Mouse (Mus musculus): ENCODE results near the gene Fgfr2. TPM values are rescaled to one million over a fixed set of nuclear protein-coding genes. Genes with fewer than 3 reads are reported as not detected.

Gene Fgfr2
- polyA plus RNA-seq, 1 experiment from 2014 or later, result 67.0 TPM

DNA sequence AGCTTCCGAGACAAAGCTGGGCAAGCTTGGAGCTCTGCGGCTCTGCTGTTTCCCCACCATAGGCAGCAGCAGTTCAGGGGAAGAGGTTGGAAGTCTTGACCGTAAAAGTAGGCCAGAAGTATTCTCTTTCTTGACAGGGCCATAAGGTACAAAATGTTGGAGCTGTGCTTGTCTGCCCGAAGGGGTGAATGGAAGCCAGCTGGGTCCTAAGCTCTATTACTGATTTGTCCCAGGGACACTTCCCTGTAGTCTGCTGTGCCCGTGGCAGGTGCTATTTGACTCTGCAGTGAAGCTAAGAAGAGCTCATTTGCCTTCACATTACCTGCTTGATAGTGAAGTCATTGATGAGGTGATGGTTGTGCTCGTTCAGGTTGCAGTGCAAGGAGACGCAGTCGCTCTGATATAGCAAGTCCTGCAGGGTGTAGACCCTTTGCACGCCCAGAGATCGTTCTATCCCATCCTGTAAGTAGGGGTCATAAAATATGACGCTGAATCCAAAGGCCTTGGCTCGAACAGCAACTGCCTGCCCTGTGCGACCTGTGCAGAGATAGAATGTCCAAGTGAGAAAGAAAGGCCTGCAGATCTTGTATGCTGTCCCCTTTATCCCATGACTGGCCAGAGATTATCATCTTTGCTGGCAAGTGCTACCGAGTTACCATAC lies 131.8 kb downstream of the Fgfr2 start:
- Histone ChIP-seq H3K4me2 (replicated peaks) (no peak overlapping the region), H3K4me3 (replicated peaks) (no peak overlapping the region), H3K4me1 (replicated peaks) (no peaks in the 10 kb centered on the region), H3K9me3 (no peaks in the 10 kb centered on the region), H3K36me3 (peaks cover 36% of the 10 kb centered on the region), H3K27ac (no peak overlapping the region), H3K9ac (no peak overlapping the region), H3K27me3 (replicated peaks) (no peaks in the 10 kb centered on the region)
- ATAC-seq, result no peak
- 82% methylated on average over 14 of the region's 14 CpGs for WGBS

DNA sequence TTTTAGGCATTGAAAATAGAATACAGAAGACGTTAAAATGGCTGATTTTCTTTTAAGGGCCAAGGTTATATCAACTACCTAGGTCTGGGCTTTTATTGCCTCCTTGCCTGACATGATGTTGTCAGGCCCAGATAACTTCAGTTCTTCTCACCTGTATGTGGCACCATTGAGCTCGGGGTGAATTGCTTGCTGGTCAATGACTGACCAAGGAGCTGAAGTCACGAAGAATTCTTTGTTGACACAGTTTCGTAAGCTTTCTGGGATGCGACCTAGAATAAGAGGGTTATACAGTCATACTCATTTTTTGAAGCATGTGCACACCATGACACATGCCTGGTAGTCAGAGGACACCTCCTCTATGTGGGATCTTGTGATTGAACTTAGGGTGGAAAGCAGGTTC lies 133.3 kb downstream of the Fgfr2 start:
- no peak overlapping the region for H3K9ac ChIP-seq
- no peaks in the 10 kb centered on the region for H3K27me3 ChIP-seq (replicated peaks)
- ATAC-seq, result no peak
- H3K36me3 ChIP-seq, result peaks cover 31% of the 10 kb centered on the region
- whole genome bisulfite sequencing, result 75% methylated on average over 5 of the region's 5 CpGs
- H3K4me3 ChIP-seq (replicated peaks), result no peak overlapping the region
- no peak overlapping the region for H3K27ac ChIP-seq
- no peaks in the 10 kb centered on the region for H3K9me3 ChIP-seq
- H3K4me2 ChIP-seq (replicated peaks), result no peak overlapping the region
- no peaks in the 10 kb centered on the region for H3K4me1 ChIP-seq (replicated peaks)

- peaks cover 8% of the 10 kb centered on the region; the same call in 1 of the 2 replicates for H3K36me3 ChIP-seq
- H3K4me2 ChIP-seq (replicated peaks), result no peak overlapping the region
- no peak for ATAC-seq
- WGBS, result 69% methylated on average over 3 of the region's 3 CpGs
- no peaks in the 10 kb centered on the region for H3K9me3 ChIP-seq
- H3K27me3 ChIP-seq (replicated peaks), result no peaks in the 10 kb centered on the region
- no peak overlapping the region for H3K9ac ChIP-seq
- no peaks in the 10 kb centered on the region for H3K4me1 ChIP-seq (replicated peaks)
- no peak overlapping the region for H3K27ac ChIP-seq
- no peak overlapping the region for H3K4me3 ChIP-seq (replicated peaks)
Observed at GRCm38 (mm10) chr7:132982639-132983038, 140.5 kb downstream of the Fgfr2 start.

DNA sequence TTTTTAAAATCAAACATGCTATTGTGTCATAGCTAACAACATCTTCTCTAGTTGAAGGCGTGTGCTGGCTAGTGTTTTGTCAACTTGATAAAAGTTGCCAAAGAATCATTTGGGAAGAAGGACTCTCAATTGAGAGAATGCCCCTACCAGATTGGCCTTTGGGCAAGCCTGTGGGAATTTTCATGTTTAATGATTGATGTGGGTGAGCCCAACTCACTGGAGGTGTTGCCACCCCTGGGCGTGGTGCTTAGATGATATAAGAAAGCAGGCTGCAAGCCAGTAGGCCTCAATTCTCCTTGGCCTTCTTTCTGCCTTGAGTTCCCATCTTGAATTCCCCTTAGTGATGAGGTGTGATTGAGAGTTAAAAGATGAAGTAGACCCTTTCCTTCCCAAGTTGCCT lies 145.2 kb downstream of the Fgfr2 start:
- Histone ChIP-seq H3K4me2 (replicated peaks) (no peak overlapping the region), H3K27me3 (replicated peaks) (no peaks in the 10 kb centered on the region), H3K9ac (no peak overlapping the region), H3K36me3 (peaks cover 3% of the 10 kb centered on the region; the same call in 1 of the 2 replicates), H3K9me3 (no peaks in the 10 kb centered on the region), H3K27ac (no peak overlapping the region), H3K4me1 (replicated peaks) (no peaks in the 10 kb centered on the region), H3K4me3 (replicated peaks) (no peak overlapping the region)
- 96% methylated on average over 2 of the region's 2 CpGs for WGBS
- no peak for ATAC-seq

DNA sequence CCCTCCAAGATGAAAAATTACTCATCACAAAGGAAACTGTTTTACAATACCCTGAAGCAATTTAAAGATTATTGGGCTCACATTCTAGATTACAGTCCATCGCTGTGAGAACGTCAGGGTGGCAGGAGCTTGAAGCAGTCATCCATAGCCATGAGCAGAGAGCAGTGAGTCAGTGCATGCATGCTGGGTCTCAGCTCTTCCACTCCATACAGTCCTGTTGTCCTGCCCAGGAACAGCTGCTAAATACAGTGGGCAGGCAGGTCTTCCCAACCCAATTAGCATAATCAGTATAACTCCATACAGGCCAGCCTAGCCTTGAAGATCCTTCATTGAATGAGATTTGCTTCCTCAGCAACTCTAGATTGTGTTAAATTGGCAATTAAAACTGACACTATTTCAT lies 147.1 kb downstream of the Fgfr2 start:
- 73% methylated on average over 2 of the region's 2 CpGs for WGBS

DNA sequence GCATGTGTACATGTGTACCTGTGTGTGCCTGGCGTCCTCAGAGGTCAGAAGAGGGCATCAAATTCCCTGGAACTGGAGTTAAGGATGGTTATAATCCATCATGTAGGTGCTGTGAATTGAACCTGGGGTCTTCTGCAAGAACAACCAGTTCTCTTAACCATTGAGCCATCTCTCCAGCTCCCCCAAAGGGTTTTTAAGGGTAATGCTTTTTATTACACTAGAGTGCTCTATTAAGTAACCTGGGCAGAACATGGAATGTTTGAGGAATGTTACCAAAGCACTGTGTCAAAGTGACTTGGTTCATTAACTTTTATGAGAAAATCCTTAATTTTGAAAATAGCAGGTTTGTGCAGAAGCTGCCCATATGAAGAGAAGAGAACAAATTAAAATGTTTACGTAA lies 151.1 kb downstream of the Fgfr2 start:
- whole genome bisulfite sequencing, result 88% methylated on average over 2 of the region's 2 CpGs
- no peaks in the 10 kb centered on the region for H3K4me1 ChIP-seq (replicated peaks)
- H3K4me3 ChIP-seq (replicated peaks), result no peak overlapping the region
- no peak overlapping the region for H3K9ac ChIP-seq
- ATAC-seq, result no peak
- no peak overlapping the region for H3K27ac ChIP-seq
- H3K27me3 ChIP-seq (replicated peaks), result no peaks in the 10 kb centered on the region
- 0 out of 2 replicates have a peak, but pooled peaks cover 3% of the 10 kb centered on the region for H3K36me3 ChIP-seq
- no peaks in the 10 kb centered on the region for H3K9me3 ChIP-seq
- H3K4me2 ChIP-seq (replicated peaks), result no peak overlapping the region

More for the DNA sequence above, 147.1 kb downstream of the Fgfr2 start:
- H3K9me3 ChIP-seq, result no peaks in the 10 kb centered on the region
- H3K4me1 ChIP-seq (replicated peaks), result no peaks in the 10 kb centered on the region
- H3K36me3 ChIP-seq, result peaks cover 3% of the 10 kb centered on the region; the same call in 1 of the 2 replicates
- no peak overlapping the region for H3K27ac ChIP-seq
- no peak overlapping the region for H3K9ac ChIP-seq
- no peak overlapping the region for H3K4me3 ChIP-seq (replicated peaks)
- H3K4me2 ChIP-seq (replicated peaks), result no peak overlapping the region
- no peaks in the 10 kb centered on the region for H3K27me3 ChIP-seq (replicated peaks)
- ATAC-seq, result no peak

- Histone ChIP-seq H3K36me3 (0 out of 2 replicates have a peak, but pooled peaks cover 3% of the 10 kb centered on the region), H3K27me3 (replicated peaks) (no peaks in the 10 kb centered on the region), H3K4me1 (replicated peaks) (no peaks in the 10 kb centered on the region), H3K4me3 (replicated peaks) (no peak overlapping the region), H3K9me3 (no peaks in the 10 kb centered on the region), H3K9ac (no peak overlapping the region), H3K27ac (no peak overlapping the region), H3K4me2 (replicated peaks) (no peak overlapping the region)
- WGBS, result 79% methylated on average over 2 of the region's 2 CpGs
- no peak for ATAC-seq
Observed at GRCm38 (mm10) chr7:132965707-132966106, 157.4 kb downstream of the Fgfr2 start.

GRCm38 (mm10) chr7:132964395-132964794 lies 158.8 kb downstream of the Fgfr2 start:
- Histone ChIP-seq H3K4me1 (replicated peaks) (no peaks in the 10 kb centered on the region), H3K4me3 (replicated peaks) (no peak overlapping the region), H3K36me3 (0 out of 2 replicates have a peak, but pooled peaks cover 3% of the 10 kb centered on the region), H3K27me3 (replicated peaks) (no peaks in the 10 kb centered on the region), H3K9ac (no peak overlapping the region), H3K9me3 (no peaks in the 10 kb centered on the region), H3K27ac (no peak overlapping the region), H3K4me2 (replicated peaks) (no peak overlapping the region)
- no peak for ATAC-seq
- WGBS, result 84% methylated on average over 3 of the region's 3 CpGs

GRCm38 (mm10) chr7:132950613-132951012 lies 172.5 kb downstream of the Fgfr2 start:
- no peaks in the 10 kb centered on the region for H3K36me3 ChIP-seq
- no peak for ATAC-seq

GRCm38 (mm10) chr7:132949968-132950367 lies 173.2 kb downstream of the Fgfr2 start:
- Histone ChIP-seq H3K27me3 (replicated peaks) (no peaks in the 10 kb centered on the region), H3K9me3 (no peaks in the 10 kb centered on the region), H3K9ac (no peak overlapping the region), H3K36me3 (no peaks in the 10 kb centered on the region), H3K4me2 (replicated peaks) (no peak overlapping the region), H3K4me1 (replicated peaks) (0 out of 2 replicates have a peak, but pooled peaks cover 5% of the 10 kb centered on the region), H3K4me3 (replicated peaks) (no peak overlapping the region), H3K27ac (no peak overlapping the region)
- 78% methylated on average over 4 of the region's 4 CpGs for WGBS
- no peak for ATAC-seq

More at GRCm38 (mm10) chr7:132950613-132951012, 172.5 kb downstream of the Fgfr2 start:
- Histone ChIP-seq H3K27me3 (replicated peaks) (no peaks in the 10 kb centered on the region), H3K9ac (no peak overlapping the region), H3K27ac (no peak overlapping the region), H3K4me2 (replicated peaks) (no peak overlapping the region), H3K4me1 (replicated peaks) (0 out of 2 replicates have a peak, but pooled peaks cover 5% of the 10 kb centered on the region), H3K9me3 (no peaks in the 10 kb centered on the region), H3K4me3 (replicated peaks) (no peak overlapping the region)
- 62% methylated on average over 3 of the region's 3 CpGs for WGBS

GRCm38 (mm10) chr7:132940569-132940968 lies 182.6 kb downstream of the Fgfr2 start:
- Histone ChIP-seq H3K4me2 (replicated peaks) (no peak overlapping the region), H3K4me3 (replicated peaks) (no peak overlapping the region), H3K9ac (no peak overlapping the region), H3K9me3 (no peaks in the 10 kb centered on the region), H3K27ac (no peak overlapping the region), H3K27me3 (replicated peaks) (no peaks in the 10 kb centered on the region), H3K36me3 (no peaks in the 10 kb centered on the region), H3K4me1 (replicated peaks) (no peaks in the 10 kb centered on the region)
- ATAC-seq, result no peak
- 81% methylated on average over 2 of the region's 2 CpGs for WGBS

DNA sequence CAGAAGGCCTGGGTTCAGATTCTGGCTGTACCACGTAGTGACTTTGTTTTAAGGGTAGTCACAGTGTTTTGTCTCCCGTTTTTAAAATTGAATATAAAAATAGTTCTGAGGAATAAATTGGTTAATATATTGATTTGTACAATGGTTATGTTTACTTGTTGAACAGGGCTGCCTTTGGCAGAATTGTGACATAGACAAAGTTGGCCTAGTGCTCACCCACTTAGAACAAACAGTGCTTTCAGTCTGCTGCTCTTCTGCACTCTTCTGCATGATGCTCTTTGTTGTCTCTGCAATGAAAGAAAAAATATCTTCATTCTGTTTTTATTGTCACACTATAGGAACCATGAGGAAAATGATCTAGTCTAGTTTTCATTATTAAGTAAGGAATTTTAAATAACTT lies 184.0 kb downstream of the Fgfr2 start:
- Histone ChIP-seq H3K4me2 (replicated peaks) (no peak overlapping the region), H3K27me3 (replicated peaks) (no peaks in the 10 kb centered on the region)
- 75% methylated on average over 2 of the region's 2 CpGs for WGBS

GRCm38 (mm10) chr7:132934743-132935142 lies 188.4 kb downstream of the Fgfr2 start:
- no peaks in the 10 kb centered on the region for H3K36me3 ChIP-seq
- no peak overlapping the region for H3K4me2 ChIP-seq (replicated peaks)
- no peak overlapping the region for H3K4me3 ChIP-seq (replicated peaks)
- H3K27me3 ChIP-seq (replicated peaks), result no peaks in the 10 kb centered on the region
- ATAC-seq, result no peak
- H3K9me3 ChIP-seq, result no peaks in the 10 kb centered on the region
- no peak overlapping the region for H3K9ac ChIP-seq
- no peak overlapping the region for H3K27ac ChIP-seq
- H3K4me1 ChIP-seq (replicated peaks), result no peaks in the 10 kb centered on the region

More for the DNA sequence above, 184.0 kb downstream of the Fgfr2 start:
- no peak for ATAC-seq
- Histone ChIP-seq H3K36me3 (no peaks in the 10 kb centered on the region), H3K9me3 (no peaks in the 10 kb centered on the region), H3K4me1 (replicated peaks) (no peaks in the 10 kb centered on the region), H3K27ac (no peak overlapping the region), H3K9ac (no peak overlapping the region), H3K4me3 (replicated peaks) (no peak overlapping the region)
